15 mouse cellular contexts compared by ENCODE assay signal in the genomic region with DNA sequence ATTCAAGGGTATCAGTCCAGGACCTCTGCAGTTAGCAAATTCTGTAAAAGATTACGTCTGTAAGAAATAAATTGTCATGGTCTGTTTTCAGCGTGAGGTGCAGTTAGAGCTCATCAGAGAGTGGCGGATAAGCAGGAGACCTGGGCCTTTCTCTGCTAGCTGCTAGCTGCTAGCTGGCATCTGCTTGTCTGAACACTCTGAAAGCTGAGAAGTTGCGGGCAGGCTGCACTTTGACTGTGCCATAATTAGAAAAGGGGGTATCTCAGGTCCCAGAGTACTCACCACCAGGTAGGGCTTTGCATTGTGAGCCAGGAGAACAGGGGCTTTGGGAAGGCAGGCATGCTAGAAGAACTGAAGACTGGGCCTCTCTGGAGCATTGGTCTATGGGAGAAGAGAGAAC. TPM values are rescaled to one million over a fixed set of nuclear protein-coding genes. Genes with fewer than 3 reads are reported as not detected.
A peak's percentile ranks its signal among the peaks of the same experiment; 100 is the strongest.
DNase-seq lines count a peak whose midpoint lies in the region; ATAC-seq and TF ChIP-seq lines count a peak whose summit lies in the region.
"Had no signal": no experiment of that assay in that cellular context is flagged by ENCODE, and none has a peak within 500 bp of the region (broad histone marks: within the 10 kb centered on the region; RNA-seq: fewer than 3 reads in every experiment).

No protein-coding gene starts in this region.

- no peaks in the 10 kb centered on the region for H3K79me2 ChIP-seq in heart, adult 2 months (replicated peaks; ENCODE audit: control insufficient read depth, insufficient read depth, low read length)

- no peak for DNase-seq in heart, adult 2 months
- no peak for DNase-seq in heart, adult 8-10 months (ENCODE audit: low spot score)
- peak; percentile 25 for DNase-seq in heart, postnatal 4 days
- no peak for DNase-seq in left cerebral cortex, adult 18-20 months (ENCODE audit: low spot score in 2 of 2)
- DNase-seq: cerebellum, adult 18-20 months; embryo, embryonic 11 days; kidney, adult 9 months; left cerebral cortex, postnatal 4 days; lung, postnatal 36 days; thymus, adult 18-20 months had no signal

- peaks cover 2% of the 10 kb centered on the region; the same call in 1 of the 2 replicates for H3K36me3 ChIP-seq in heart, adult 2 months (ENCODE audit: control insufficient read depth, insufficient read depth, low read length)
- peaks cover 53% of the 10 kb centered on the region for H3K36me3 ChIP-seq in megakaryocyte, embryonic 14.5 days (replicated peaks; ENCODE audit: low read length)
- H3K36me3 ChIP-seq: midbrain, embryonic 15.5 days; neural tube, embryonic 13.5 days had no signal

- no peak for TF ChIP-seq CTCF in heart, adult 2 months (IDR thresholded peaks at IDR 0.05)

- ATAC-seq in megakaryocyte, adult 5-6 weeks (ENCODE audit: poor library complexity, severe bottlenecking), result no peak
- ATAC-seq in cerebellum, adult (ENCODE audit: insufficient number of reproducible peaks, low FRiP score, low TSS enrichment), result no peak
- ATAC-seq: midbrain, embryonic 15.5 days had no signal

- H3K4me1 ChIP-seq in heart, adult 2 months (ENCODE audit: control insufficient read depth, insufficient read depth, low read length), result peaks cover 1% of the 10 kb centered on the region; the same call in 1 of the 2 replicates
- H3K4me1 ChIP-seq in megakaryocyte, embryonic 14.5 days, result peaks cover 83% of the 10 kb centered on the region

- H3K4me3 ChIP-seq in heart, adult 2 months, result peak overlapping the region; percentile 88; the same call in 1 of the 2 replicates
- peak overlapping the region; percentile 99 for H3K4me3 ChIP-seq in megakaryocyte, embryonic 14.5 days (replicated peaks)
- H3K4me3 ChIP-seq: midbrain, embryonic 15.5 days; neural tube, embryonic 13.5 days had no signal

- no peak overlapping the region for H3K9ac ChIP-seq in heart, adult 2 months (ENCODE audit: low read depth, low read length)
- H3K9ac ChIP-seq: midbrain, embryonic 15.5 days; neural tube, embryonic 13.5 days had no signal

- intact Hi-C loops in heart, adult 2 months (cut with DNase I), result no loop called here

- no peak for TF ChIP-seq EP300 in heart, adult 2 months (IDR thresholded peaks at IDR 0.05; ENCODE audit: insufficient read depth, low read depth, low read length)

- H3K27me3 ChIP-seq in heart, adult 2 months (ENCODE audit: control insufficient read depth, insufficient read depth, low read length), result no peaks in the 10 kb centered on the region
- no peaks in the 10 kb centered on the region for H3K27me3 ChIP-seq in megakaryocyte, embryonic 14.5 days (replicated peaks)

- H3K9me3 ChIP-seq in megakaryocyte, embryonic 14.5 days, result no peaks in the 10 kb centered on the region
- H3K9me3 ChIP-seq: midbrain, embryonic 15.5 days; neural tube, embryonic 13.5 days had no signal

- peak overlapping the region; percentile 93 for H3K27ac ChIP-seq in heart, adult 2 months
- H3K27ac ChIP-seq: midbrain, embryonic 15.5 days; neural tube, embryonic 13.5 days had no signal

- TF ChIP-seq POLR2A in heart, adult 2 months (IDR thresholded peaks at IDR 0.05; ENCODE audit: insufficient read depth, low read depth, low read length), result peak; percentile 72

- 67% methylated on average over 4 of the region's 4 CpGs for WGBS in heart, adult 2 months

RNA-seq across cellular contexts. Expression of a gene that starts 2.2 kb away (rescaled TPM):
- total RNA-seq in heart, adult 2 months (2021), result 1 to 10 TPM; 4.9 to 5.0 TPM
- 0.86 and 1.1 TPM in 2 replicates for polyA plus RNA-seq in heart, adult 2 months (2012; rRNA removed)
- 1 to 10 TPM; 6.0 to 7.9 (median 6.6) TPM for total RNA-seq in heart, adult 8-10 months (2022)
- 1.1 TPM in 1 of 2 replicates, not detected in the other for polyA plus RNA-seq in megakaryocyte, embryonic 14.5 days (2012; ENCODE audit: insufficient read depth, low replicate concordance)
- total RNA-seq in megakaryocyte, adult 5-6 weeks (2015), result 11.8 and 12.0 TPM in 2 replicates
- total RNA-seq in megakaryocyte, adult 5-6 weeks (2017), result 6.7 and 7.7 TPM in 2 replicates
- 10 to 100 TPM; 10.4 to 13.6 TPM for total RNA-seq in heart, postnatal 4 days (2021)
- 1 to 10 TPM; 3.3 to 5.6 TPM for total RNA-seq in left cerebral cortex, adult 18-20 months (2021)

RNA-seq across cellular contexts. Expression of a gene that starts 2.6 kb away (rescaled TPM):
- total RNA-seq in heart, adult 2 months (2021), result 100 to 1,000 TPM; 203 to 234 TPM
- 157 and 238 TPM in 2 replicates for polyA plus RNA-seq in heart, adult 2 months (2012; rRNA removed)
- total RNA-seq in heart, adult 8-10 months (2022), result 100 to 1,000 TPM; 215 to 256 (median 242) TPM
- polyA plus RNA-seq in megakaryocyte, embryonic 14.5 days (2012; ENCODE audit: insufficient read depth, low replicate concordance), result 20.2 and 35.7 TPM in 2 replicates
- total RNA-seq in megakaryocyte, adult 5-6 weeks (2015), result 7.4 and 7.6 TPM in 2 replicates
- 11.6 and 12.8 TPM in 2 replicates for total RNA-seq in megakaryocyte, adult 5-6 weeks (2017)
- total RNA-seq in heart, postnatal 4 days (2021), result 100 to 1,000 TPM; 223 TPM
- 10 to 100 TPM; 54.8 to 55.3 TPM for total RNA-seq in left cerebral cortex, adult 18-20 months (2021)

Comparison
In these comparisons a context has a peak if more than half of its experiments do, and no peak if none do; other contexts are left out.
1. RNA of a gene that starts 2.6 kb away (total RNA-seq): 215 to 256 TPM in heart, adult 8-10 months, 203 to 234 TPM in heart, adult 2 months, 223 TPM in heart, postnatal 4 days and 54.8 to 55.3 TPM in left cerebral cortex, adult 18-20 months; 7.4 to 12.8 TPM in megakaryocyte, adult 5-6 weeks; every median in the first group is over 4 times any median in the second.